Mouse (Mus musculus) forelimb bud, embryonic 11.5 days (tissue): ENCODE results near the gene Psmb8.
"Not testable (repeated sequence)": the region's sequence is repeated elsewhere in the genome, so short reads cannot be mapped to it uniquely, and the experiment has no call there.

ENCODE experiments used
- DNase-seq: peaks from one replicate; pipeline ENCODE4 v3.0.0-alpha.2; 2012; ENCODE audit warnings: low read depth, low spot score

Gene Psmb8

GRCm38 (mm10) chr17:34211746-34212365 lies 14.3 kb downstream of the Psmb8 start:
- no peak for DNase-seq

GRCm38 (mm10) chr17:34213936-34214335 lies 16.4 kb downstream of the Psmb8 start:
- no peak for DNase-seq

GRCm38 (mm10) chr17:34215176-34215575 lies 17.7 kb downstream of the Psmb8 start:
- DNase-seq = no peak

GRCm38 (mm10) chr17:34217216-34217928 lies 19.9 kb downstream of the Psmb8 start:
- no peak for DNase-seq

- no peak for DNase-seq
Measured at GRCm38 (mm10) chr17:34217986-34218385, 20.5 kb downstream of the Psmb8 start.

GRCm38 (mm10) chr17:34218675-34219074 lies 21.2 kb downstream of the Psmb8 start:
- DNase-seq = no peak

GRCm38 (mm10) chr17:34219096-34219495 lies 21.6 kb downstream of the Psmb8 start:
- DNase-seq = not testable (repeated sequence)

- DNase-seq = not testable (repeated sequence)
Measured at GRCm38 (mm10) chr17:34219801-34220200, 22.3 kb downstream of the Psmb8 start.

GRCm38 (mm10) chr17:34220401-34220800 lies 22.9 kb downstream of the Psmb8 start:
- DNase-seq = not testable (repeated sequence)

GRCm38 (mm10) chr17:34224816-34225215 lies 27.3 kb downstream of the Psmb8 start:
- no peak for DNase-seq

- DNase-seq = no peak
Measured at GRCm38 (mm10) chr17:34225426-34225825, 27.9 kb downstream of the Psmb8 start.

GRCm38 (mm10) chr17:34225911-34226310 lies 28.4 kb downstream of the Psmb8 start:
- not testable (repeated sequence) for DNase-seq

GRCm38 (mm10) chr17:34230971-34231370 lies 33.5 kb downstream of the Psmb8 start:
- not testable (repeated sequence) for DNase-seq

GRCm38 (mm10) chr17:34232021-34232420 lies 34.5 kb downstream of the Psmb8 start:
- DNase-seq = not testable (repeated sequence)

GRCm38 (mm10) chr17:34234926-34235325 lies 37.4 kb downstream of the Psmb8 start:
- peak; percentile 58 for DNase-seq

GRCm38 (mm10) chr17:34236691-34237090 lies 39.2 kb downstream of the Psmb8 start:
- no peak for DNase-seq

GRCm38 (mm10) chr17:34237741-34238140 lies 40.2 kb downstream of the Psmb8 start:
- no peak for DNase-seq

GRCm38 (mm10) chr17:34238706-34239105 lies 41.2 kb downstream of the Psmb8 start, which contains the start of gene H2-Ob:
H2-Ob (plus strand) TSS chr17:34238903.
- DNase-seq = no peak

- no peak for DNase-seq
Measured at GRCm38 (mm10) chr17:34239601-34240041, 42.1 kb downstream of the Psmb8 start.

- no peak for DNase-seq
Measured at GRCm38 (mm10) chr17:34240366-34240765, 42.8 kb downstream of the Psmb8 start.

GRCm38 (mm10) chr17:34240916-34241315 lies 43.4 kb downstream of the Psmb8 start:
- no peak for DNase-seq

- no peak for DNase-seq
Measured at GRCm38 (mm10) chr17:34244656-34245055, 47.1 kb downstream of the Psmb8 start.

- no peak for DNase-seq
Measured at GRCm38 (mm10) chr17:34247047-34247446, 49.5 kb downstream of the Psmb8 start.
